Mouse (Mus musculus): ENCODE results near the gene Fsip1. TPM values are rescaled to one million over a fixed set of nuclear protein-coding genes. Genes with fewer than 3 reads are reported as not detected.

Fsip1 gene
- polyA plus RNA-seq, 1 experiment: not detected

DNA sequence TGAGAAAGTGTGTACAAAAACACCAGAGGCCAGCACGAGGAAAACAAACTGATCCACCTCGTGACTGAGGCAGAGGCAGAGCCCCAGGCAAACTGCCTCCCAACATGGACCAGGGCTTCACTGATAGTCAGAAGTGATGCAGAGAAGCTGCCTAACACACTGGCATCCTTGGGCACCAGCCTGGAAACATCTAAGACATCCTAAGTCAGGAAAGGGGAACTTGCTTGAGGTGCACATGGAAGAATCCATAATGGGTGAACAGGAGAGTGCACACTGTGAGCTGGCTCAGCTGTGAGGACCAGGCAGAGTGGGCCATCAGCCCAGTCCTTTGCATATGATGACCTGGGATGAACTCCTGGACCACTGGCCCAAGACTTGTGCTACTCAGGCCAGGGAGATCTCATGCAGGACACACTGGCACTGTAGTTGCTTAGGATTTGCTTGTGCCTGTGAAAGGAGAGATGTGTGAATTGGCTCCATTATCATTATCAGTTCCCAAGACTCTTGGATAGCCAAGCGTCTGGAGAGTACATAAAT is 139.9 kb downstream of the Fsip1 start:
- no peak overlapping the region for H3K27ac ChIP-seq (ENCODE audit: control insufficient read depth, insufficient read depth, low read depth, low read length, poor library complexity)
- H3K4me1 ChIP-seq (ENCODE audit: control insufficient read depth, insufficient read depth, low read length): no peaks in the 10 kb centered on the region
- WGBS: 80% methylated on average over 3 of the region's 3 CpGs
- TF ChIP-seq POLR2A (IDR thresholded peaks at IDR 0.05; ENCODE audit: borderline replicate concordance, control insufficient read depth, low read depth, low read length) (no peak), CTCF (IDR thresholded peaks at IDR 0.05; ENCODE audit: control insufficient read depth, insufficient read depth, low read length) (no peak)
- H3K4me3 ChIP-seq (replicated peaks; ENCODE audit: control insufficient read depth, low read depth, low read length): no peak overlapping the region

- no peak overlapping the region for H3K27ac ChIP-seq (ENCODE audit: control insufficient read depth, insufficient read depth, low read depth, low read length, poor library complexity)
- TF ChIP-seq POLR2A (IDR thresholded peaks at IDR 0.05; ENCODE audit: borderline replicate concordance, control insufficient read depth, low read depth, low read length): no peak
- TF ChIP-seq CTCF (IDR thresholded peaks at IDR 0.05; ENCODE audit: control insufficient read depth, insufficient read depth, low read length): no peak
- no peaks in the 10 kb centered on the region for H3K4me1 ChIP-seq (ENCODE audit: control insufficient read depth, insufficient read depth, low read length)
- WGBS: 69% methylated on average over 2 of the region's 2 CpGs
- no peak overlapping the region for H3K4me3 ChIP-seq (replicated peaks; ENCODE audit: control insufficient read depth, low read depth, low read length)
These were observed 140.6 kb downstream of the Fsip1 start for GRCm38 (mm10) chr2:118116180-118116579.

DNA sequence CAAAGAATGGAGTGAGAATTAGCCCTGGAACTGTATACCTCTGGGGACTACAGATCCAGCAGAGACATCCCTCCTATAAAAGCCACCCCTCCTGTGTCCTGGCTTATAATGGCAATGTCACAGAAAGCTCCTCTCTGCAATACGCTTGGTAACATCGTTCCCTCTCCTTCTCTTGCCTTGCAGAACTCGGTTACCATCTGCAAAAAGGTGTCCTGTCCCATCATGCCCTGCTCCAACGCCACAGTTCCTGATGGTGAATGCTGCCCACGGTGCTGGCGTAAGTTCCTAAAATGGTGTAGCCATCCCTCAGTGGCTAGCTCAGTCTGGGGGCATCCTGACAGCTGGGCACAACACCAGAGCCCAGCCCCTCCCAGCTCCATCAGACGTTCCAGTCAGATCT is 141.1 kb downstream of the Fsip1 start:
- Histone ChIP-seq H3K27ac (ENCODE audit: control insufficient read depth, insufficient read depth, low read depth, low read length, poor library complexity) (no peak overlapping the region), H3K4me1 (ENCODE audit: control insufficient read depth, insufficient read depth, low read length) (no peaks in the 10 kb centered on the region; the same call in 1 of the 2 replicates), H3K4me3 (replicated peaks; ENCODE audit: control insufficient read depth, low read depth, low read length) (no peak overlapping the region)
- TF ChIP-seq CTCF (IDR thresholded peaks at IDR 0.05; ENCODE audit: control insufficient read depth, insufficient read depth, low read length) (no peak), POLR2A (IDR thresholded peaks at IDR 0.05; ENCODE audit: borderline replicate concordance, control insufficient read depth, low read depth, low read length) (no peak)
- WGBS: 70% methylated on average over 7 of the region's 7 CpGs

DNA sequence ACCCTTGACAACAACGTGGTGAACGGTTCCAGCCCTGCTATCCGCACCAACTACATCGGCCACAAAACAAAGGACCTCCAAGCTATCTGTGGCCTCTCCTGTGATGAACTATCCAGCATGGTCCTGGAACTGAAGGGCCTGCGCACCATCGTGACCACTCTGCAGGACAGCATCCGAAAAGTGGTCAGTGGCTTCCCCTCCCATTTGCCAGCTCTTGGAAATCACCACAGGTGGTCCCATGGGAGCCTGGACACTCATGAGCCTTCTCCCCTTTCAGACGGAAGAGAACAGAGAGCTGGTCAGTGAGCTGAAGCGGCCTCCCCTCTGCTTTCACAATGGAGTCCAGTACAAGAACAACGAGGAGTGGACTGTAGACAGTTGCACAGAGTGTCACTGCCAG is 142.1 kb downstream of the Fsip1 start:
- 88% methylated on average over 10 of the region's 10 CpGs for WGBS
- TF ChIP-seq POLR2A (IDR thresholded peaks at IDR 0.05; ENCODE audit: borderline replicate concordance, control insufficient read depth, low read depth, low read length) (no peak), CTCF (IDR thresholded peaks at IDR 0.05; ENCODE audit: control insufficient read depth, insufficient read depth, low read length) (no peak)
- Histone ChIP-seq H3K27ac (ENCODE audit: control insufficient read depth, insufficient read depth, low read depth, low read length, poor library complexity) (no peak overlapping the region), H3K4me3 (replicated peaks; ENCODE audit: control insufficient read depth, low read depth, low read length) (no peak overlapping the region), H3K4me1 (ENCODE audit: control insufficient read depth, insufficient read depth, low read length) (peaks cover 1% of the 10 kb centered on the region; the same call in 1 of the 2 replicates)

- Histone ChIP-seq H3K27ac (ENCODE audit: control insufficient read depth, insufficient read depth, low read depth, low read length, poor library complexity) (no peak overlapping the region), H3K4me3 (replicated peaks; ENCODE audit: control insufficient read depth, low read depth, low read length) (no peak overlapping the region), H3K4me1 (ENCODE audit: control insufficient read depth, insufficient read depth, low read length) (peaks cover 1% of the 10 kb centered on the region; the same call in 1 of the 2 replicates)
- TF ChIP-seq CTCF (IDR thresholded peaks at IDR 0.05; ENCODE audit: control insufficient read depth, insufficient read depth, low read length) (no peak), POLR2A (IDR thresholded peaks at IDR 0.05; ENCODE audit: borderline replicate concordance, control insufficient read depth, low read depth, low read length) (no peak)
- 56% methylated on average over 8 of the region's 8 CpGs for WGBS
These were observed 142.8 kb downstream of the Fsip1 start for GRCm38 (mm10) chr2:118113808-118114524.

GRCm38 (mm10) chr2:118112846-118113479 is 143.8 kb downstream of the Fsip1 start:
- WGBS: 76% methylated on average over 21 of the region's 21 CpGs
- peak overlapping the region; percentile 41 for H3K4me3 ChIP-seq (replicated peaks; ENCODE audit: control insufficient read depth, low read depth, low read length)
- no peak for TF ChIP-seq POLR2A (IDR thresholded peaks at IDR 0.05; ENCODE audit: borderline replicate concordance, control insufficient read depth, low read depth, low read length)
- no peak for TF ChIP-seq CTCF (IDR thresholded peaks at IDR 0.05; ENCODE audit: control insufficient read depth, insufficient read depth, low read length)

GRCm38 (mm10) chr2:118112438-118112837 is 144.3 kb downstream of the Fsip1 start:
- peaks cover 1% of the 10 kb centered on the region; the same call in 1 of the 2 replicates for H3K4me1 ChIP-seq (ENCODE audit: control insufficient read depth, insufficient read depth, low read length)
- TF ChIP-seq POLR2A (IDR thresholded peaks at IDR 0.05; ENCODE audit: borderline replicate concordance, control insufficient read depth, low read depth, low read length) (no peak), CTCF (IDR thresholded peaks at IDR 0.05; ENCODE audit: control insufficient read depth, insufficient read depth, low read length) (no peak)
- peak overlapping the region; percentile 40 for H3K4me3 ChIP-seq (replicated peaks; ENCODE audit: control insufficient read depth, low read depth, low read length)
- no peak overlapping the region for H3K27ac ChIP-seq (ENCODE audit: control insufficient read depth, insufficient read depth, low read depth, low read length, poor library complexity)
- WGBS: 53% methylated on average over 5 of the region's 5 CpGs

More at GRCm38 (mm10) chr2:118112846-118113479, 143.8 kb downstream of the Fsip1 start:
- Histone ChIP-seq H3K4me1 (ENCODE audit: control insufficient read depth, insufficient read depth, low read length) (peaks cover 1% of the 10 kb centered on the region; the same call in 1 of the 2 replicates), H3K27ac (ENCODE audit: control insufficient read depth, insufficient read depth, low read depth, low read length, poor library complexity) (peak overlapping the region; percentile 7; the same call in 1 of the 2 replicates)

- H3K27ac ChIP-seq (ENCODE audit: control insufficient read depth, insufficient read depth, low read depth, low read length, poor library complexity): peak within 1 kb of the TSS; percentile 32
These were observed 145.2 kb downstream of the Fsip1 start, which contains the start of gene Thbs1 for GRCm38 (mm10) chr2:118111488-118112131. Gene Thbs1 (plus strand): TSS chr2:118111876.

More at GRCm38 (mm10) chr2:118111488-118112131, 145.2 kb downstream of the Fsip1 start, which contains the start of gene Thbs1:
- peak within 1 kb of the TSS; percentile 55 for H3K4me3 ChIP-seq (replicated peaks; ENCODE audit: control insufficient read depth, low read depth, low read length)
- TF ChIP-seq CTCF (IDR thresholded peaks at IDR 0.05; ENCODE audit: control insufficient read depth, insufficient read depth, low read length): no peak
- TF ChIP-seq POLR2A (IDR thresholded peaks at IDR 0.05; ENCODE audit: borderline replicate concordance, control insufficient read depth, low read depth, low read length): peak; percentile 71
- H3K4me1 ChIP-seq (ENCODE audit: control insufficient read depth, insufficient read depth, low read length): peaks cover 1% of the 10 kb centered on the region; the same call in 1 of the 2 replicates
- 1% methylated on average over 36 of the region's 36 CpGs for WGBS
